Mouse (Mus musculus): ENCODE measurements around the gene Gpr137c. TPM values are rescaled to one million over a fixed set of nuclear protein-coding genes. Genes with fewer than 3 reads are reported as not detected.

Gpr137c gene
- total RNA-seq, 4 experiments from 2014 or later, result 5.8 to 10.7 (median 6.6) TPM

Other genes with a start within 250 kb of the Gpr137c start
- gene Ptger2, start 231.5 kb upstream of the Gpr137c start, total RNA-seq (2022), result under 1 TPM; 0.11 to 0.28 (median 0.18) TPM
- gene Txndc16, start 611 bp downstream of the Gpr137c start, total RNA-seq (2022), result 10 to 100 TPM in 3 of 4 experiments, 1 to 10 TPM in 1; 9.6 to 15.0 (median 13.0) TPM
- gene Ero1l, start 99.1 kb downstream of the Gpr137c start, total RNA-seq (2022), result 10 to 100 TPM; 17.3 to 26.7 (median 19.2) TPM
- gene Psmc6, start 110.1 kb downstream of the Gpr137c start, total RNA-seq (2022), result 100 to 1,000 TPM in 1 of 4 experiments, 10 to 100 TPM in 3; 94.8 to 106 (median 95.4) TPM
- 10 to 100 TPM; 19.9 to 32.3 (median 29.2) TPM for gene Styx, start 131.4 kb downstream of the Gpr137c start, total RNA-seq (2022)
- gene Gnpnat1, start 185.2 kb downstream of the Gpr137c start, total RNA-seq (2022), result 10 to 100 TPM; 11.5 to 13.3 (median 12.3) TPM

All from heart, adult 8-10 months (tissue).